Mouse (Mus musculus) limb, embryonic 14.5 days (tissue): ENCODE measurements around the gene Epb41. TPM values are rescaled to one million over a fixed set of nuclear protein-coding genes. Genes with fewer than 3 reads are reported as not detected.

Experiments used
- ATAC-seq: fragments of 200-750 bp; cut with Nextera tagmentation; 2 replicates; pipeline ENCODE4 v1.8.0; 2017; ENCODE audit warnings: low read depth, moderate number of reproducible peaks, moderate TSS enrichment; ENCODE audit not compliant: low FRiP score
- DNase-seq: peaks from one replicate; pipeline ENCODE4 v3.0.0-alpha.2; 2015; ENCODE audit warnings: low spot score
- H3K27ac ChIP-seq: fragments of 300-500 bp; sonication (generic); replicated peaks from 2 replicates; pipeline ENCODE4 v1.5.1; 2014; ENCODE audit warnings: low read depth, mild to moderate bottlenecking, low read length, moderate library complexity, mixed read lengths
- H3K27me3 ChIP-seq: fragments of 300-500 bp; sonication (generic); 2 replicates; pipeline ENCODE4 v1.6.1; 2014; ENCODE audit warnings: low read length, mixed read lengths; ENCODE audit not compliant: control insufficient read depth, insufficient read depth
- H3K36me3 ChIP-seq: fragments of 300-500 bp; sonication (generic); 2 replicates; pipeline ENCODE4 v1.6.1; 2014; ENCODE audit warnings: mild to moderate bottlenecking, low read length, moderate library complexity, mixed read lengths; ENCODE audit not compliant: control insufficient read depth, insufficient read depth
- H3K4me1 ChIP-seq: fragments of 300-500 bp; sonication (generic); 2 replicates; pipeline ENCODE4 v1.6.1; 2014; ENCODE audit warnings: antibody characterized with exemption, low read length, mixed read lengths; ENCODE audit not compliant: control insufficient read depth, insufficient read depth
- H3K4me2 ChIP-seq: fragments of 300-500 bp; sonication (generic); replicated peaks from 2 replicates; pipeline ENCODE4 v1.6.1; 2014; ENCODE audit warnings: low read depth, mild to moderate bottlenecking, low read length, moderate library complexity; ENCODE audit not compliant: severe bottlenecking
- H3K4me3 ChIP-seq: fragments of 300-500 bp; sonication (generic); replicated peaks from 2 replicates; pipeline ENCODE4 v1.5.1; 2014; ENCODE audit warnings: low read length
- H3K9ac ChIP-seq: fragments of 300-500 bp; sonication (generic); 2 replicates; pipeline ENCODE4 v1.6.1; 2014; ENCODE audit warnings: mild to moderate bottlenecking, low read depth, low read length, moderate library complexity; ENCODE audit not compliant: severe bottlenecking
- H3K9me3 ChIP-seq: fragments of 300-500 bp; sonication (generic); 2 replicates; pipeline ENCODE4 v1.6.1; 2016; ENCODE audit warnings: low read length; ENCODE audit not compliant: control insufficient read depth
- POLR2A ChIP-seq: fragments of 200-500 bp; IDR thresholded peaks from 2 replicates; pipeline ENCODE4 v1.8.0; 2012; ENCODE audit warnings: inconsistent platforms, mild to moderate bottlenecking, moderate library complexity, borderline replicate concordance; ENCODE audit not compliant: insufficient read depth, insufficient read length; ENCODE audit errors: extremely low read depth
- WGBS: fragments of 180-500 bp; shearing (Covaris S2); extraction: QIAGEN DNeasy Blood & Tissue Kit; methylation state at CpG from one replicate; pipeline ENCODE4 v1.1.7; 2014; 5-methylcytosine and 5-hydroxymethylcytosine counted together
- polyA plus RNA-seq, 2 experiments: library from polyadenylated mRNA; depleted of rRNA in 1 of 2; stranded (reverse) in 1 of 2; unstranded in 1 of 2; fragments of >200 nt; fragmentation: Nextera tagmentation in 1 of 2; extraction: Ambion mirVana in 1 of 2; gene quantifications; 2 replicates each; pipeline versions ENCODE4 v1.2.1 to v1.2.3; 2012 to 2014

Epb41 gene
- polyA plus RNA-seq, 2 experiments = 60.6 to 76.4 TPM

DNA sequence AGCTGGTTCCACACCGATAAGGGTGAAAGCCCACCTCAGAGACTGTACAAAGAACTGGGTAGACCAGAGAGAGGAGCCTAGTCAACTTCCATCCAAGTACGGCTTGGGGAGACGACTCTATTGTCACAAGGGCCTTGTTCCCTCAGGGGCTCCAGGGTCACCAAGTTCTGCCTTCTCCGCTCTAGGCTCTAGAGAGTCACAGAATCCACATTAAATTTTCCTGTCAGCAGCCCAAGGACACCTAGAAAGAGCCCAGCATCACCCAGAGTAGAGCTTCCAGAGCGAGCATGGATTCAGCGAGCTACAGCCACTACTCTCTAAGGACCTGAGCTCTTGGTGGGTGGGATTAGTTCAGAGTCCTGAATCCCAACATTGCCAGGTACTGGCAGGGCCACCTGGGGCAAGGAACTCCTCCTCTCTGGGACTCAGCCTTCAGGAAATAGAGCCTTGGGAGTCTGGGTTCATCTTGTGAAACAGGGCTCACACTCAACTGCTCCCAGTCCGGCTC, 157.0 kb downstream of the Epb41 start:
- H3K27me3 ChIP-seq = peaks cover 11% of the 10 kb centered on the region
- H3K4me3 ChIP-seq = no peak overlapping the region

DNA sequence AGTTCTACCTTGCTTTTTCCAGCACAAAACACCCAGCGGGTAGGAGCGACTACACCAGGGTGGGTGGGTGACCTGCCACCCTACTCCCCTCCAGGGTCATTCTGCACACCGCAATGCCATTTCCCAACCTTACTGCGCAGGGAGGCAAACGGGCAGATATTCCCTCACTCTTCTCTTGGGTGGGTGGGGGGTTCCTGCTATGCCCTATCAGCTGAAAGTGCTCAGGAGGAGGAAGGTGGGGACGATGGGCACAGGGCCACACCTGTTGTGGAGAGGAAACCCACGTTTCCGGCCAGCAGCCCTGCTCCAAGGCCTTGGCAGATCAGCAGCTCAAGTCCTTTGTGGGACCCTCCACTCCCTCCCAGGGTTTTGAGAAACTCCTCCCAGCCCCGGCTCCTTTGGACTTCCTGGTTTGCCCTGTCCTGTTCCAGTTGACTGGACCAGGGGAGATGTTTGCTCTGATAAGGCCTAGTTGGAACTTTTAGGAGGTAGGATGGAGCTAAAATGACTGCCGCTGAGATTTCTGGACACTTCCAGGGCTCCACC, 158.0 kb downstream of the Epb41 start:
- no peak overlapping the region for H3K27ac ChIP-seq
- 79% methylated on average over 10 of the region's 10 CpGs for WGBS
- peaks cover 1% of the 10 kb centered on the region; the same call in 1 of the 2 replicates for H3K27me3 ChIP-seq

More for the DNA sequence above, 157.0 kb downstream of the Epb41 start:
- Histone ChIP-seq H3K36me3 (peaks cover 9% of the 10 kb centered on the region), H3K4me2 (peak overlapping the region; percentile 71), H3K9ac (0 out of 2 replicates have a peak overlapping the region, but pooled peaks have one; percentile 12), H3K9me3 (no peaks in the 10 kb centered on the region), H3K4me1 (peaks cover 58% of the 10 kb centered on the region), H3K27ac (no peak overlapping the region)
- 52% methylated on average over 7 of the region's 7 CpGs for whole genome bisulfite sequencing
- DNase-seq = no peak
- ATAC-seq = no peak
- no peak for TF ChIP-seq POLR2A

DNA sequence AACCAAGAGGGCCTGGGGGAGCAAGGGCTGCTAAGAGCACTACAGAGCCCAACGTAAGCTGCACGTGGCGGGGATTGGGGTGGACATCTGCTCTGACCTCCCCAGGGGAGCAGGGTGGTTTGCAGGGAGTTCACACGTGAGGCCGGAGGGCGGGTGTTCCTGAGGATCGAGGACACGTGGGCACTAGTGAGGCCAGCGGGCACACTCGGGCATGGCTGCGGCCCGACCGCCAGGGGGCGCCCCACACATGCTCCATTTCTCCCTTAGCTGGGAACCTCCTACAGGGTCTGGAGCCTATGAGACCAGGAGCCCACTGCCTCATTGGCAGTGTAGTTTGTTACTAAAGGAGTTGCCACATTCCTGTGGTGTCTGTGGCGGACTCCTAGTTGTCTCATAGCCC, 158.7 kb downstream of the Epb41 start:
- H3K27me3 ChIP-seq = no peaks in the 10 kb centered on the region; the same call in 1 of the 2 replicates
- WGBS = 7% methylated on average over 15 of the region's 15 CpGs
- H3K4me2 ChIP-seq = no peak overlapping the region
- no peak for ATAC-seq
- H3K27ac ChIP-seq = no peak overlapping the region
- no peak overlapping the region for H3K9ac ChIP-seq
- peak; percentile 60 for DNase-seq
- H3K4me1 ChIP-seq = peaks cover 47% of the 10 kb centered on the region
- H3K36me3 ChIP-seq = no peaks in the 10 kb centered on the region
- H3K9me3 ChIP-seq = no peaks in the 10 kb centered on the region
- TF ChIP-seq POLR2A = no peak
- no peak overlapping the region for H3K4me3 ChIP-seq

More for the DNA sequence above, 158.0 kb downstream of the Epb41 start:
- H3K36me3 ChIP-seq = no peaks in the 10 kb centered on the region
- no peak overlapping the region for H3K4me2 ChIP-seq
- H3K9me3 ChIP-seq = no peaks in the 10 kb centered on the region
- no peak for TF ChIP-seq POLR2A
- H3K4me1 ChIP-seq = peaks cover 50% of the 10 kb centered on the region
- DNase-seq (no peak), ATAC-seq (no peak)
- H3K4me3 ChIP-seq = no peak overlapping the region
- no peak overlapping the region for H3K9ac ChIP-seq

DNA sequence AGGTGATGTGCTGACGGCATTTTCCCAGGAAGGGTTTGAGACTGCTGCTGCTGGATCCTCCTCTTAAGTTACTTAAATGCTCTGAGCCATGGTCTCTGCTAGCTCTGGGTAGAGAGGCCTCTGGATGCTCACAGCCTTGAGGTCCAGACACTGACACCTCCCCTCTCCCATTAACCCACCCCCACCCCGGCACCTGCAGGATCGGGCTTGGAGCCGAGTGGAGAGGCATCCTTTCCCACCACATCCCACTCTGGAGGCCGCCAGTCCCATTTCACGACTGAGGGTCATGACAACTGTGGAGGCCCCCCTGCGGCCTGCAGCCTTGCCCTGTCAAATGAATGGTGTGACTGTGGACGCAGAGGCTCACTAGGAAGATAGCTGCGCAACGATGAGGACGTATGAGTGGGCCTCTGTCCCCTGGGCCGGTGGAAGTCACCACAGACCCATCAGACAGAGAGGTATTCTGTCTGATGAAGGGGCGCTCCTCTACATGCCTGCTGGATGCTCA, 159.2 kb downstream of the Epb41 start:
- Histone ChIP-seq H3K4me3 (peak overlapping the region; percentile 9), H3K4me2 (peak overlapping the region; percentile 40), H3K36me3 (no peaks in the 10 kb centered on the region), H3K9me3 (no peaks in the 10 kb centered on the region), H3K27ac (no peak overlapping the region), H3K27me3 (no peaks in the 10 kb centered on the region; the same call in 1 of the 2 replicates), H3K4me1 (peaks cover 50% of the 10 kb centered on the region), H3K9ac (no peak overlapping the region)
- 21% methylated on average over 13 of the region's 13 CpGs for WGBS
- TF ChIP-seq POLR2A = no peak
- ATAC-seq (no peak), DNase-seq (no peak)

DNA sequence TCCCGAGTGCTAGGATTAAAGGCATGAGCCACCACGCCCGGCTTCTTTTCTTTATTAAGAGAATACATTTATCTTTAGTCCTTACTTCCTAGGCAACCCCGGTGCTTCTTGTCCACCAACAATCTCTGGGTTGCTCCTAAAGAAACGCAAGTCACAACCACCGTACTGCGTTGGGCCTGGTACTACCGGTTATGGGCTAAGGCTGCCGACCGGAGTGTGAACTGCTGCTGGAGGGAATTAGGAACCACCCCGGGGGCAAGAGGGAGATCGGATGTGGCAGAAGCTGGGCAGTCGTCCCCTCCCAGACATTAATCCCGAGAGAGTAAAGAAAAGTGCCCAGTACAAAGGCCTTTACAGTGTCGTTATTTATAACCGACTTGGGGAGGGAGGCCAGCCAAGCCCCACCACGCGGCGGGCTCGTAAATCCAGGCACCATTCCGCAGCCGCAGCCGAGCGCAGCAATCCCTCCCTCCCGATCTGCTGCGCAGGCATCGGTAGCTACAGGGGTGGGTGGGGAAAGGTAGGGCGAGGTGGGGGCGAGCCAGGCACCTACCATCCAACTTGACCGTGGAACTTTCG, 160.1 kb downstream of the Epb41 start:
- ATAC-seq = no peak
- 3% methylated on average over 31 of the region's 31 CpGs for WGBS
- Histone ChIP-seq H3K27ac (peak overlapping the region; percentile 49; the same call in 1 of the 2 replicates), H3K27me3 (no peaks in the 10 kb centered on the region; the same call in 1 of the 2 replicates), H3K4me2 (peak overlapping the region; percentile 40), H3K9ac (no peak overlapping the region), H3K36me3 (no peaks in the 10 kb centered on the region), H3K4me1 (peaks cover 54% of the 10 kb centered on the region), H3K4me3 (peak overlapping the region; percentile 9), H3K9me3 (no peaks in the 10 kb centered on the region)
- peak; percentile 64 for DNase-seq
- TF ChIP-seq POLR2A = no peak
